Mouse (Mus musculus) spleen, adult 2 months (tissue): ENCODE results near the gene Rasip1. TPM values are rescaled to one million over a fixed set of nuclear protein-coding genes. Genes with fewer than 3 reads are reported as not detected.

Source experiments
- DNase-seq, 2 experiments: peaks; one replicate each; pipeline versions ENCODE4 v3.0.0 to v3.0.0-alpha.2; 2012 to 2021; ENCODE audit warnings: low spot score in 2 of 2, low read depth in 1 of 2
- H3K27ac ChIP-seq: fragments of 200-500 bp; 2 replicates; pipeline ENCODE4 v1.5.1; 2012; ENCODE audit warnings: low read length, inconsistent platforms; ENCODE audit not compliant: insufficient read depth
- H3K27me3 ChIP-seq: fragments of 200-500 bp; 2 replicates; pipeline ENCODE4 v1.6.1; 2012; ENCODE audit warnings: mild to moderate bottlenecking, moderate library complexity, low read length, inconsistent platforms; ENCODE audit not compliant: control insufficient read depth, insufficient read depth
- H3K36me3 ChIP-seq: fragments of 200-500 bp; 2 replicates; pipeline ENCODE4 v1.6.1; 2012; ENCODE audit warnings: mild to moderate bottlenecking, low read length, inconsistent platforms; ENCODE audit not compliant: control insufficient read depth, insufficient read depth
- H3K4me1 ChIP-seq: fragments of 200-500 bp; 2 replicates; pipeline ENCODE4 v1.6.1; 2011; ENCODE audit warnings: inconsistent platforms; ENCODE audit not compliant: control insufficient read depth, insufficient read depth, insufficient read length
- H3K4me3 ChIP-seq: fragments of 200-500 bp; 2 replicates; pipeline ENCODE4 v1.5.1; 2011; ENCODE audit warnings: mild to moderate bottlenecking, inconsistent platforms; ENCODE audit not compliant: insufficient read depth, insufficient read length; ENCODE audit errors: extremely low read depth
- CTCF ChIP-seq: fragments of 200-500 bp; IDR thresholded peaks from 2 replicates; pipeline ENCODE4 v1.5.1; 2011; ENCODE audit warnings: mild to moderate bottlenecking, inconsistent platforms; ENCODE audit not compliant: insufficient read depth, insufficient read length, insufficient replicate concordance; ENCODE audit errors: extremely low read depth
- POLR2A ChIP-seq: fragments of 200-500 bp; IDR thresholded peaks from 2 replicates; pipeline ENCODE4 v1.6.1; 2011; ENCODE audit warnings: low read depth, low read length, inconsistent platforms
- WGBS: fragments of 180-500 bp; shearing (Covaris S2); methylation state at CpG from one replicate; pipeline ENCODE4 v1.1.7; 2018; 5-methylcytosine and 5-hydroxymethylcytosine counted together
- polyA plus RNA-seq: library from polyadenylated mRNA; depleted of rRNA; stranded (reverse); fragments of >200 nt; gene quantifications from 2 replicates; pipeline ENCODE4 v1.2.3, GENCODE M21; 2012

Gene Rasip1
- polyA plus RNA-seq, 1 experiment = 18.8 TPM

DNA sequence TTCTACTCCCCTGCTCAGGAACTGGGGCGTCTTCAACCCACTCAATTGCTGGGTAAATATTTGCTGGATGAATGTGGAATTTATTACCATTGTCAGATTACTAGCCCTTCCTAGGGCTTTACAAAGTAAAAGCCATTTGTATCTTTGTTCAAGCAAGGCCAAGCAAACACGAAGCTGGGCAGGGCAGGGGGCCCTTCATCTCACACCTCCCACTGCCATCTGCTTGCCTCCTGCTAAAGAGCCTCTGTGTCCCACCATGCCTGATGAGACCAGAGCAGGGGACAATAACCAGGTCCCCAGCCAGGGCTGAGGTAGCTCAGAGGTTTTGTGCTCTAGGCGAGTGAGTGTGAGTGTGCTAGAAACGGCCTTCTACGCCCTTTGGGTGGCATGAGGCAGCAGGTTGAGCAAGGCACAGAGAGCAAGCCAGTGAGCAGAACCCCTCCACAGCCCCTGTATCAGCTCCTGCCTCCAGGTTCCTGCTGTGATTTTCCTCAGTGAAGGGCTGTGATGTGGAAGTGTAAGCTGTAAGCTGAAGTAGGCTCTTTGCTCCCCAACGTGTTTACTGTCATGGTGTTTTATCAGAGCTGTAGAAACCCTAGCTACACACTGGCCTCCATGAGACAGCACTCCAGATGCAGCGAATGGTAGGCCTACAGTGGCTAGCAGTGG is 50.5 kb downstream of the Rasip1 start:
- TF ChIP-seq POLR2A (no peak), CTCF (no peak)
- H3K4me1 ChIP-seq = peaks cover 25% of the 10 kb centered on the region
- no peaks in the 10 kb centered on the region for H3K36me3 ChIP-seq
- no peaks in the 10 kb centered on the region for H3K27me3 ChIP-seq
- DNase-seq = no peak
- 93% methylated on average over 7 of the region's 7 CpGs for WGBS
- no peak overlapping the region for H3K4me3 ChIP-seq
- H3K27ac ChIP-seq = no peak overlapping the region

DNA sequence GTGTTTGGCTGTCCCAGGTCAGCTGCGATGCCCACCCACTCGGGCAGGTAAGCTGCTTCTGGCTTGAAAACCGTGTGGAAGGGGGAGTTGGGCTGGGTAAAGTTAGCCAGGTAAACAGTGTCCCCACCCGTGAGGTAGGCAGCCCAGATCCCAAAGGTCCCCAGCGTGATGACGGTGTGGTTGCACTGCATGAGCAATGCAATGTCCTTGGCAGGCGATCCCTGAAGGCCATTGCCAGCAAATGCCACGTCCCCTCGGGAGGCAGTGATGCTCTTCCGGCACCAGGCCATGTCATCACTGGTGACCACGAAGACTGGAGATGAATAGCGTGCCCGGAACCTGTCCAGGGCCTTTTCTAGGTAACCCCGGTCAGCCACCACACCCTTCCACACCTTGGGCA is 51.2 kb downstream of the Rasip1 start:
- no peak for TF ChIP-seq CTCF
- TF ChIP-seq POLR2A = no peak
- H3K4me3 ChIP-seq = no peak overlapping the region
- no peaks in the 10 kb centered on the region for H3K27me3 ChIP-seq
- WGBS = 91% methylated on average over 14 of the region's 14 CpGs
- peaks cover 25% of the 10 kb centered on the region for H3K4me1 ChIP-seq
- no peaks in the 10 kb centered on the region for H3K36me3 ChIP-seq
- DNase-seq = no peak
- no peak overlapping the region for H3K27ac ChIP-seq

DNA sequence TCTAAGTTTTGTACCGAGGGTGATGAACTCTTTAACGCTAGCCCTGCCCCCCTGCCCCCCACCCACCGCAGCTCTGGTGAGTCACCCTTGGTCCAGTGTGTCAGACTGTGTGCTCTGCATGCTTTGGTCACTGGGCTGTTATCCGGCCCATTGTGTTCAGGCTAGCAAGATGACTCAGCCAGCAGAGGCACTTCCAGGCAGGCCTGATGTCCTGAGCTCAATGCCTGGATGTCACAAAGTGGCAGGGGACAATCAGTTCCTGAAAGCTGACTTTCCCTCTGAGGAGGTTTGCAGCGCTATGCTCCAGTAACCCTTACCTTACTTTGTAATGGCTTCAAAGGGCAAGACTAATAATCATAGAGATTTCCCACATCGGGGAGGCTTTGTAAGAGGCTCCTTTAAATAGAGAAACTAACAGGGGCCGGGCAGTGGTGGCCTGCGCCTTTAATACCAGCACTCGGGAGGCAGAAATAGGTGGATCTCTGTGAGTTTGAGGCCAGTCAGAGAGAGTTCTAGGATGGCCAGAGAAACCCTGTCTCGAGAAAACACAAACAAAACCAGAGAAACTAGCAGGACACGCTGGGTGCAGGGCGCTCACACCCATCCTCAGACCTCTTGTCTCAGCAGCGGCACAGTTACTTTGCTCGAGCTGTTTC is 52.8 kb downstream of the Rasip1 start:
- no peaks in the 10 kb centered on the region for H3K27me3 ChIP-seq
- DNase-seq = no peak
- no peaks in the 10 kb centered on the region for H3K36me3 ChIP-seq
- no peak overlapping the region for H3K4me3 ChIP-seq
- peaks cover 25% of the 10 kb centered on the region for H3K4me1 ChIP-seq
- WGBS = 80% methylated on average over 14 of the region's 14 CpGs
- H3K27ac ChIP-seq = peak overlapping the region; percentile 89
- TF ChIP-seq POLR2A (no peak), CTCF (no peak)

DNA sequence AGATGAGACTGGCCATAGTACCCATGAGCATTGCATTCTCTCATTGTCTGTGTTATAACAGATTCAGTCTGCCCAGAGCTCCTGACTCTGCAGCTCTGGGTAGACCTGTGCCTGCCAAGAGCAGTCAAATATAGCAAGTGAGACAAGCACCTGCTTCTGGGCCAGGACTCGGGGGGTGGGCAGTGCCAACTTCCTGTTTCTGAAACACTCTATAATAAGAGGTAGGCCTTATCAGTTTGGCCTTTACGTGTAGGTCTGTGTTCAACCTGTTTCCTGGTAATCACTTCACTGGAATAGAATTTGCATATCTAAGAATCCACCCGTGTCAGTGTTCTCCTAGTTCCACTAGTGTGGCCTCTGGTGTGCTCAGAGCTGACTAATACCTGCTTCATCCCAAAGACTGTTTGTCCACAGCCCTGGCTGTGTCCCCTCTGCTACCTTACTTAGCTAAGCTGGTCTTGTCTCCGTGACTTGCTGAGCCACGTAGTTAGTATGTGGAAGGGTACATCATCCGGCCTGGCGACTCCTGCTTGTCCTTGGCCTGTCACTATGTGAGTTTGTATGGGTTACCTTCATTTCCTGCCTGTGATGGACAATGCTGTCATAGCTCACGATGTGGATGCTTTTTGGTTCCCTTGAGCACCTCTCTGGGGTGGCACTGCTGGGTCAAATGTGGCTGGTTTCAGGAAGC is 53.9 kb downstream of the Rasip1 start:
- Histone ChIP-seq H3K4me1 (peaks cover 25% of the 10 kb centered on the region), H3K36me3 (no peaks in the 10 kb centered on the region), H3K27ac (peak overlapping the region; percentile 89), H3K27me3 (no peaks in the 10 kb centered on the region), H3K4me3 (no peak overlapping the region)
- DNase-seq = peak; percentile 47 to 62
- TF ChIP-seq POLR2A = no peak; the same call in 1 of the 2 replicates
- no peak for TF ChIP-seq CTCF
- 25% methylated on average over 8 of the region's 8 CpGs for WGBS

DNA sequence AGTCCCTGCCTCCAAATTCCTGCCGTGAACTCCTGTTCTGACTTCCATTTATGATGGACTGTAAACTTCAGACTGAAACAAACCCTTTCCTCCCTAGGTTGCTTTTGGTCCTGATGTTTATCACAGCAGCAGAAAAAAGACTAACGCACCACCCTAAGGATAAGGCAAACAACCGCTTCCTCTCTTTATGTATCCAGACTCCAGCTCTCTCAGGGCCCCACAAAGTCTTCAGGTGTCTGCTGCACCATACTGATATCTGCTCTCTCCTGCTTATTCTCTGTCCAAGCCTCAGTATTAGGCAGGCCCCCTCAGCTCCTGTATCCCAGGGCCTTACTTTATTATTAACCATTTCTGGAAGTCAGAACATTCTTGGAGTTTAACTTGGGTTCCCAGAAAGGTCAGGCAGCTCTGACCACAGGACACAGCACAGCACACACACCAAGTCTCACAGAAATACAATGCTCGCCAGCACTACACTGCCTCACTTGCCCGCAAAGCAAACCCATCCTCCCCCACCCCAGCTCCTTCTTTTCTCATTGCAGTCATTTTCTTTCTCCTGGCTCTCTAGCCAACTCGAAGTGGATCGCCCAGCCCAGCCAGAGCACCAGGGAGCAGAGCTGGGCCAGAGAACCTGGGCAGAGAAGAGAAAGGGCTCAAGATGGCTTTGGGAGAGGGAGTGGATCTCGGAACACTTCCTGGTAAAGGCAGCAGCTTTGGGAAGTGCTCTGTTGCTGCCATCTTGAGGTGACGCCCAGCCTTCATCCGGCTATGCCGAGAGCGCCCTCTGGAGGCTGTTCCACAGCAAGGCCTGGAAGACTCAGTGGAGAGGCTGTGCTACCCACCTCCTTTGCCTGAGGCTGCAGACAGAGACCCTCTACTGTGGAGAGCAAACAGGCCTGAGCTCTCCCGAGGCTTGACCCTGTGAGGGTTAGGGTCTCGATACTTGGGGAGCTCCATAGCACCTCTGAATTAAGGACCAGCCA is 55.1 kb downstream of the Rasip1 start:
- no peak overlapping the region for H3K4me3 ChIP-seq
- peak; percentile 96 for TF ChIP-seq CTCF
- TF ChIP-seq POLR2A = no peak
- no peaks in the 10 kb centered on the region for H3K36me3 ChIP-seq
- peak; percentile 60 to 78 for DNase-seq
- H3K4me1 ChIP-seq = peaks cover 29% of the 10 kb centered on the region
- H3K27ac ChIP-seq = peak overlapping the region; percentile 89
- no peaks in the 10 kb centered on the region for H3K27me3 ChIP-seq
- WGBS = 47% methylated on average over 14 of the region's 14 CpGs

DNA sequence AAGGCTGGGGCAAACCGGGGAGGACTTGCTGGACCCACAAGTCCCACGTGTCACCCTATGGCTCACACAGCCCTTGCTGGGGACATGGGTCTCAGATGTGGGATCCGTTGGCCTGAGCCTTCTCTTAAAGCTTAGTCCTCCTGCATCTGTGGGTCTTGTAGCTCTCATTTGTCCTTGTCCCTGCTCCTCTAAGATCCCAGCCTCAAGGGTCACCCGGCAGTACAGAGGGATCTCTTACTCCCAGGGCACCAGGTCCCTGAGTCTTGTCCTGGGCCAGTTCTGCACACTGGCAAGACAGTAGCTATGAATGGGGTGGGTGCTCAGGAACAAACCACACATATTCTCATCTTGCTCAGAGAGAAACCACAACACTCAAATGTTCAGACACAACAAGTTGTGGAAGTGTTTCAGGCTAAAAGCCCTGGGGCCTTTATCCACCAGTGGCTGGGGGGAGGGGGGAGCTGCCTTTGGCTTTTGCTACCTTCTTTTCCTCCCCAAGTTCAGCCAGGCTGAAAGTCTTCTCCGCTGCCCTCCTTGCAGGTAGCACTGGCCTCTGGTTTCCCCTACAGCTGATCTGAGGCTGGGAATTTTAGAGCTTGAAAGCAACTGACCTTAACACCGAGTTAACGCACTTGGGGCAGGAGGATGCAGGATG is 56.2 kb downstream of the Rasip1 start, which contains the start of gene Ntn5:
Gene Ntn5 (plus strand): TSS at position 627 of the 655 bp plus-strand sequence.
- 73% methylated on average over 7 of the region's 7 CpGs for WGBS

More for the DNA sequence above, 56.2 kb downstream of the Rasip1 start, which contains the start of gene Ntn5:
- TF ChIP-seq POLR2A (no peak), CTCF (no peak)
- no peak for DNase-seq
- Histone ChIP-seq H3K36me3 (no peaks in the 10 kb centered on the region), H3K4me1 (peaks cover 29% of the 10 kb centered on the region), H3K4me3 (no peak within 1 kb of the TSS), H3K27ac (no peak within 1 kb of the TSS), H3K27me3 (no peaks in the 10 kb centered on the region)
